Mouse (Mus musculus): Measurements from ENCODE around the gene Pde7b. TPM values are rescaled to one million over a fixed set of nuclear protein-coding genes. Genes with fewer than 3 reads are reported as not detected.
A peak's percentile ranks its signal among the peaks of the same experiment; 100 is the strongest.

Pde7b gene
- polyA plus RNA-seq, 1 experiment from 2014 or later: 3.3 TPM

DNA sequence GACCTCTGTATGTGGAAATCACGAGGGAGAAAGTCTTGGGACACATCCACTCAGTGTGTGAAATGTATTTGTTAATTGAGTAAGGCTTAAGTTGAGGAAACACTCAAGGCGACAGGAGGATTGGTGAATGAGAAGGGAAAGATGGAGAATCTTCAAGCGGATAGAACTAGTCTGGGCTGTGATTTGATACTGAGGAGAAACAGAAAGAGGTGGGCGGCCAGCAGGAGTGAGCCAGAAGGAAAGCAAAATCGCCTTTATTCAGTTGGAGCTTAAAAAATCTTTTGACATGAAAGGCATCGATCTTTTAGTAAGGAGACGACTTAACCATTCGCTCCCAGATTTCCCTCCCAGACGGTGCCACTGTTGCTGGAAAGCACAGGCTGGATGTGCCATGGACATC lies 34.9 kb downstream of the Pde7b start:
- H3K4me1 ChIP-seq (ENCODE audit: control insufficient read depth, insufficient read depth, low read length): no peaks in the 10 kb centered on the region
- ATAC-seq (ENCODE audit: insufficient read depth, low FRiP score): no peak
- 77% methylated on average over 9 of the region's 9 CpGs for WGBS
- no peaks in the 10 kb centered on the region for H3K36me3 ChIP-seq (ENCODE audit: control insufficient read depth, insufficient read depth, low read length)
- H3K27me3 ChIP-seq (ENCODE audit: control insufficient read depth, insufficient read depth, low read length): no peaks in the 10 kb centered on the region
- no peak overlapping the region for H3K27ac ChIP-seq (ENCODE audit: low read length)
- H3K9me3 ChIP-seq (replicated peaks; ENCODE audit: control insufficient read depth, low read length): no peaks in the 10 kb centered on the region
- H3K9ac ChIP-seq (ENCODE audit: low read length): no peak overlapping the region
- H3K4me3 ChIP-seq (replicated peaks; ENCODE audit: low read length): no peak overlapping the region
- H3K4me2 ChIP-seq (ENCODE audit: low read depth, low read length): no peak overlapping the region

DNA sequence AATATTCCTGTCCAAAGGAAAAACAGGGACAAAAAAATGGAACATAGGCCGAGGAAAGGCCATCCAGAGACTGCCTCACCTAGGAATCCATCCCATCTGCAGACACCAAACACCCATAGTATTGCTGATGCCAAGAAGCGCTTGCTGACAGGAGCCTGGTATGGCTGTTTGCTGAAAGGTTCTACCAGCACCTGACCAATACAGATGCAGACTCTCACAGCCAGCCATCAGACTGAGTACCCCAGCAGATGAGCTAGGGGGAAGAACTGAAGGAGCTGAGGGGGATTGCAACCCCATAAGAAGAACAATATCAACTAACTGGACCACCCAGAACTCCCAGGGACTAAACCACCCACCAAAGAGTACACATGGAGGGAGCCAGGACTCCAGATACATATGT lies 40.7 kb downstream of the Pde7b start:
- no peak for ATAC-seq (ENCODE audit: insufficient read depth, low FRiP score)
- H3K4me3 ChIP-seq (replicated peaks; ENCODE audit: low read length): no peak overlapping the region
- H3K4me2 ChIP-seq (ENCODE audit: low read depth, low read length): no peak overlapping the region
- H3K27me3 ChIP-seq (ENCODE audit: control insufficient read depth, insufficient read depth, low read length): no peaks in the 10 kb centered on the region
- no peak overlapping the region for H3K27ac ChIP-seq (ENCODE audit: low read length)
- 96% methylated on average over 2 of the region's 2 CpGs for WGBS
- H3K36me3 ChIP-seq (ENCODE audit: control insufficient read depth, insufficient read depth, low read length): no peaks in the 10 kb centered on the region
- no peaks in the 10 kb centered on the region for H3K4me1 ChIP-seq (ENCODE audit: control insufficient read depth, insufficient read depth, low read length)
- H3K9me3 ChIP-seq (replicated peaks; ENCODE audit: control insufficient read depth, low read length): no peaks in the 10 kb centered on the region
- H3K9ac ChIP-seq (ENCODE audit: low read length): no peak overlapping the region

DNA sequence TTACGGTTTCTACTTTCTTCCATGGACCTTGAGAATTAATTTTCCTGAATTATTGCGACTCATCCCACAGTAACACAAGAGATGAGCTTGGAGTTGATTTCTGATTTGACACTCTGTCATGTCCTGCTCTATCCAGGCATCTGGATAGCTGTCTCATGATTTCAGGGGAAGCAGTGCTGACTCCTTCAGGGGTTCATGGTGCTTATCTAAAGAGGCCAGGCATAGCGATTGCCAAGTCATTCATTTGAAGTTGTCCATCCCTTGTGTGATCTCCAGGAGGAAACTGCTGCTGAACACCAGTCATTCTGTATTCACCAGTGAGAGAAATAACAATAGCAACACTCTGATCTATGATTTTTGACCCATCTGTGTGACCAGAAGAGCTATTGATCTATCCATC lies 43.9 kb downstream of the Pde7b start:
- WGBS: 94% methylated on average over 3 of the region's 3 CpGs
- no peaks in the 10 kb centered on the region for H3K36me3 ChIP-seq (ENCODE audit: control insufficient read depth, insufficient read depth, low read length)
- no peaks in the 10 kb centered on the region for H3K9me3 ChIP-seq (replicated peaks; ENCODE audit: control insufficient read depth, low read length)
- no peak for ATAC-seq (ENCODE audit: insufficient read depth, low FRiP score)
- no peak overlapping the region for H3K4me3 ChIP-seq (replicated peaks; ENCODE audit: low read length)
- H3K9ac ChIP-seq (ENCODE audit: low read length): no peak overlapping the region
- H3K27ac ChIP-seq (ENCODE audit: low read length): no peak overlapping the region
- no peaks in the 10 kb centered on the region for H3K4me1 ChIP-seq (ENCODE audit: control insufficient read depth, insufficient read depth, low read length)
- no peaks in the 10 kb centered on the region for H3K27me3 ChIP-seq (ENCODE audit: control insufficient read depth, insufficient read depth, low read length)
- H3K4me2 ChIP-seq (ENCODE audit: low read depth, low read length): no peak overlapping the region

DNA sequence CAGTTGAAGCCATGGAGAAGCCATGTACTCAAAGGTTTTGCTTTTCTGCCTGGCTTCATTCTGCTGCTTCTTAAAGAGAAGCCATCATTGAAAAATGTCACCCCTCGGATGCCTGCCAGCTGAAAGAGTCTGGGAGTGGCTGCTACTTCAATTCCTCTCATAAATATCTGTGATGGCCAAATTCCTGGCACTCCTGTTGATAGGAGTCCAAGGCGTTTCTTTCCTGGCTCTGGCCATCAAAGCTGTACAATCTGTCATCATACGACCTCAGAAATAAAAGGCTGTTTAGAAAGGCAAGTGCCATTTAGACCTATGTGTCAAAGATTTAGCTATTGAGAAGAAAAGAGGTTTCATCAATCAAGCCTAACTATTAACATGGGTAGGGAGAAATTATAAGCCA lies 49.6 kb downstream of the Pde7b start:
- Histone ChIP-seq H3K4me3 (replicated peaks; ENCODE audit: low read length) (no peak overlapping the region), H3K27me3 (ENCODE audit: control insufficient read depth, insufficient read depth, low read length) (no peaks in the 10 kb centered on the region), H3K4me1 (ENCODE audit: control insufficient read depth, insufficient read depth, low read length) (no peaks in the 10 kb centered on the region), H3K27ac (ENCODE audit: low read length) (no peak overlapping the region), H3K9ac (ENCODE audit: low read length) (no peak overlapping the region), H3K4me2 (ENCODE audit: low read depth, low read length) (no peak overlapping the region), H3K9me3 (replicated peaks; ENCODE audit: control insufficient read depth, low read length) (no peaks in the 10 kb centered on the region), H3K36me3 (ENCODE audit: control insufficient read depth, insufficient read depth, low read length) (no peaks in the 10 kb centered on the region)
- no peak for ATAC-seq (ENCODE audit: insufficient read depth, low FRiP score)
- WGBS: 36% methylated on average over 3 of the region's 3 CpGs

DNA sequence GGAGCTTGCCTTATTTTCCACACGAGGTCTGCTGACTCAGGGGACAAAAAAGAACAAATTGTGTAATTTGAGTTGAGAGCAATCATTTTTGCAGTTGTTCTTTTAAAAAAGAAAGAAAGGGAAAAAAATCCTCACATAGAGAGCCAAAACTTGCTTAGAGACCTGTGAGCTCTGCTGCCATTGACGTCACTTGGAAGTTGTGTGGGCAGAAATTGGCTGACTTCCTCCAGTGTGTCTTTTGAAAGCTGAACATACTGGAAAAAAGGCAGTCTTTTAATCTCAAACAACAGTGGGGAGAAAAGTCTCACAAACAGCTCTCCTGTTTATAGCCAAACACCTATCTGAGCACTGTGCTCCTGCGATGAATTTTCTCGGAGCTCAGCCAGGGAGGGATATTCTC lies 51.1 kb downstream of the Pde7b start:
- H3K9me3 ChIP-seq (replicated peaks; ENCODE audit: control insufficient read depth, low read length): no peaks in the 10 kb centered on the region
- H3K27ac ChIP-seq (ENCODE audit: low read length): no peak overlapping the region
- H3K27me3 ChIP-seq (ENCODE audit: control insufficient read depth, insufficient read depth, low read length): no peaks in the 10 kb centered on the region
- H3K36me3 ChIP-seq (ENCODE audit: control insufficient read depth, insufficient read depth, low read length): no peaks in the 10 kb centered on the region
- H3K4me1 ChIP-seq (ENCODE audit: control insufficient read depth, insufficient read depth, low read length): no peaks in the 10 kb centered on the region
- H3K9ac ChIP-seq (ENCODE audit: low read length): no peak overlapping the region
- no peak overlapping the region for H3K4me2 ChIP-seq (ENCODE audit: low read depth, low read length)
- ATAC-seq (ENCODE audit: insufficient read depth, low FRiP score): no peak
- no peak overlapping the region for H3K4me3 ChIP-seq (replicated peaks; ENCODE audit: low read length)
- WGBS: 83% methylated on average over 4 of the region's 4 CpGs

DNA sequence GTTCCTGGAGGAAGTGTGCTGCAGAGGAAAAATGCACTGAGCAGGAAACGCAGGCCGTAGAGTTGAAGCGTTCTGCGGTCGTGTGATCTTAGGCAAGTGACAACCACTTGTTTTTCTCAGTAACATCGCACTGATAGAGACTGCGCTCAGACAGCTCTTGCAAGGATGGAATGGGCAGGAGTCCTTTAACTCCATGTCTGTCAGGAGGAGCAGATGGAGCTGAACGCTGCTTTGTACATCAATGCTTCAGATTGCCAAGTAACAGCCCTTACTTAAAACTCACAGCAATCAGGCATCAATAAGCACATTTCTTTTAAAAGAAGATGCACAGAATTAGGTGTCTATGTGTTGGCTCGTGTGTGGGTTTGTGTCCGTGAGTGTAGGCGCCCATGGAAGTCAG lies 52.3 kb downstream of the Pde7b start:
- H3K27ac ChIP-seq (ENCODE audit: low read length): no peak overlapping the region
- no peaks in the 10 kb centered on the region for H3K4me1 ChIP-seq (ENCODE audit: control insufficient read depth, insufficient read depth, low read length)
- no peaks in the 10 kb centered on the region for H3K27me3 ChIP-seq (ENCODE audit: control insufficient read depth, insufficient read depth, low read length)
- no peaks in the 10 kb centered on the region for H3K9me3 ChIP-seq (replicated peaks; ENCODE audit: control insufficient read depth, low read length)
- no peak for ATAC-seq (ENCODE audit: insufficient read depth, low FRiP score)
- no peak overlapping the region for H3K4me2 ChIP-seq (ENCODE audit: low read depth, low read length)
- H3K9ac ChIP-seq (ENCODE audit: low read length): no peak overlapping the region
- no peaks in the 10 kb centered on the region for H3K36me3 ChIP-seq (ENCODE audit: control insufficient read depth, insufficient read depth, low read length)
- WGBS: 76% methylated on average over 11 of the region's 11 CpGs
- H3K4me3 ChIP-seq (replicated peaks; ENCODE audit: low read length): no peak overlapping the region

DNA sequence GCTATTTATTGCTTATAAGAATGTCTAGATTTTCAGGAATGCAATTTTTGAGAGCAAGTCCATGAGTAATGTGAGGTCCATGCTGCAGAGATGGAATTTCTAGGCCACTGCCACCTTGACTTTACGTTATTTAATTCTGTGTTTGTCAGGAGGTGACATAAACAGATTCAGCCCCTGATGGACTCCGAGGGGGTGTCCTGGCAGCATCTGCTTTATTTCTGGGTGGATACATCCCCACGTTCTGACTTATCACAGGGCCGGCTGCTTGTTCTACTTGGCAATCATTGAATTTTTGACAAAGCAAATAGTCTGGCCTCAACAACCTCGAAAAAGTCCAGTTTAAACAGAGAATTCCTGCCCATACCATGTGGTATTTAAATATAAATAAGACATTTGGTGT lies 53.3 kb downstream of the Pde7b start:
- Histone ChIP-seq H3K4me2 (ENCODE audit: low read depth, low read length) (no peak overlapping the region), H3K36me3 (ENCODE audit: control insufficient read depth, insufficient read depth, low read length) (no peaks in the 10 kb centered on the region), H3K9me3 (replicated peaks; ENCODE audit: control insufficient read depth, low read length) (no peaks in the 10 kb centered on the region), H3K4me3 (replicated peaks; ENCODE audit: low read length) (no peak overlapping the region), H3K27ac (ENCODE audit: low read length) (no peak overlapping the region), H3K9ac (ENCODE audit: low read length) (no peak overlapping the region), H3K4me1 (ENCODE audit: control insufficient read depth, insufficient read depth, low read length) (no peaks in the 10 kb centered on the region), H3K27me3 (ENCODE audit: control insufficient read depth, insufficient read depth, low read length) (no peaks in the 10 kb centered on the region)
- WGBS: 38% methylated on average over 5 of the region's 5 CpGs
- no peak for ATAC-seq (ENCODE audit: insufficient read depth, low FRiP score)

DNA sequence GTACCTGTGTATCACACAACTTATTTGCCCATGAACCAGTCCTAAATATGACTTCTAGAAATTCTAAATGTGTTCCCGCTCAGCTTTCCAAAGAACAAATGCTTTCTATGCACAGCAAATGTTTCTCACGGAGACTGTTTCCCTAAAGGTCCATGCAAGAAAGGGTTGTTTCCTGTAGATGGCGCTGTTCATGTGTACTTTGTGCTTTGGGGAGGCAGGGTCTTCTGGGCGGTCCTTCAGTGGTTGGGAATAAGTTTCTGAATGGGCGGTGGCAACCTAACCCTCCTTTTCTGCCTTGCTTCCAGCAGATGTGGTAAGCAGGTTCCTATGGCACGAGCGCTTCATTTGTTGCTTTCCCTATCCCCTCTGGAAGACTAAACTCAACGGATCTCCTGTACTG lies 54.3 kb downstream of the Pde7b start:
- H3K9ac ChIP-seq (ENCODE audit: low read length): no peak overlapping the region
- H3K27me3 ChIP-seq (ENCODE audit: control insufficient read depth, insufficient read depth, low read length): no peaks in the 10 kb centered on the region
- no peaks in the 10 kb centered on the region for H3K36me3 ChIP-seq (ENCODE audit: control insufficient read depth, insufficient read depth, low read length)
- no peak for ATAC-seq (ENCODE audit: insufficient read depth, low FRiP score)
- no peak overlapping the region for H3K4me2 ChIP-seq (ENCODE audit: low read depth, low read length)
- no peak overlapping the region for H3K4me3 ChIP-seq (replicated peaks; ENCODE audit: low read length)
- no peaks in the 10 kb centered on the region for H3K4me1 ChIP-seq (ENCODE audit: control insufficient read depth, insufficient read depth, low read length)
- H3K9me3 ChIP-seq (replicated peaks; ENCODE audit: control insufficient read depth, low read length): no peaks in the 10 kb centered on the region
- 84% methylated on average over 8 of the region's 8 CpGs for whole genome bisulfite sequencing
- H3K27ac ChIP-seq (ENCODE audit: low read length): no peak overlapping the region

DNA sequence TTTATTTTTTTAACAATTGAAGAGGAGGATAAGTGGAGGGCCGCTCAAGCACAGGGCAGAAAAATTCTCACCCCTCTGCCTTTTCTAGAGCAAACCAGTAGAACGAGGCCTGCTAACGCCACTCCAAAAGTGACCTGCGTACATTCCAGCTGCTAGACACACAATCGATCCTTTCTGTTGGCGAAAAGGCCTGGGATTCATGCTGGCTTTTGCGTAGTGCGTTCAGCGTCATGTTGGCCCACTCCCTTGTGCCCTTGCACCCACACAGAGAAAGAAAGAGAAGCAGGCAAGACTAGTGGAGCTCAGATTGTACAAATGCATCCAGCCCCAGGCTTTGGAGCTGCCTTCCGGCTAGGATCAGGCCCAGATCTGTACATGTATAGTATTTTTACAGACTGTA lies 55.4 kb downstream of the Pde7b start:
- Histone ChIP-seq H3K9ac (ENCODE audit: low read length) (no peak overlapping the region), H3K4me3 (replicated peaks; ENCODE audit: low read length) (no peak overlapping the region), H3K4me2 (ENCODE audit: low read depth, low read length) (no peak overlapping the region), H3K4me1 (ENCODE audit: control insufficient read depth, insufficient read depth, low read length) (no peaks in the 10 kb centered on the region), H3K36me3 (ENCODE audit: control insufficient read depth, insufficient read depth, low read length) (no peaks in the 10 kb centered on the region), H3K27me3 (ENCODE audit: control insufficient read depth, insufficient read depth, low read length) (no peaks in the 10 kb centered on the region), H3K9me3 (replicated peaks; ENCODE audit: control insufficient read depth, low read length) (no peaks in the 10 kb centered on the region), H3K27ac (ENCODE audit: low read length) (no peak overlapping the region)
- peak; percentile 29; the same call in 1 of the 2 replicates for ATAC-seq (ENCODE audit: insufficient read depth, low FRiP score)
- WGBS: 61% methylated on average over 10 of the region's 10 CpGs

DNA sequence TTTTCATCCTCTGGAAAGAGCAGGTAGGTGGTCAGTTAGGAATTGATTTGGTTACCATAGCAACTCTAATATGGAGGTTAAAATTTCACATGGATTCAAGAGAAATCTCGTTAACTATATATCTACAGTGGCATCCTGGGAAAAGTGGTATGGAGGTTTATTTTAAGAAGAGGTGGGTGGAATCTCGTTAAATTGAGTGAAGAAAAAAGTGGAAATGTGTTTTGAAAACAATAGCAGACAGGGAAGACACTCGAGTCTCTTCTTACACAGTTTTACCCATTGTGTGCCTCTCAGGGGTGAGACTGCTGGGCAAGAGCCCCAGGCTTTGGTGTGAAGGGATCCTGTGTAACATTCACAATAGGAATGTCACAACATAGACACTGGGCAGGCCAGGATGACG lies 56.3 kb downstream of the Pde7b start:
- H3K4me2 ChIP-seq (ENCODE audit: low read depth, low read length): no peak overlapping the region
- no peaks in the 10 kb centered on the region for H3K36me3 ChIP-seq (ENCODE audit: control insufficient read depth, insufficient read depth, low read length)
- H3K27ac ChIP-seq (ENCODE audit: low read length): no peak overlapping the region
- no peak overlapping the region for H3K9ac ChIP-seq (ENCODE audit: low read length)
- no peaks in the 10 kb centered on the region for H3K27me3 ChIP-seq (ENCODE audit: control insufficient read depth, insufficient read depth, low read length)
- no peak overlapping the region for H3K4me3 ChIP-seq (replicated peaks; ENCODE audit: low read length)
- whole genome bisulfite sequencing: 57% methylated on average over 4 of the region's 4 CpGs
- ATAC-seq (ENCODE audit: insufficient read depth, low FRiP score): no peak
- no peaks in the 10 kb centered on the region for H3K4me1 ChIP-seq (ENCODE audit: control insufficient read depth, insufficient read depth, low read length)
- no peaks in the 10 kb centered on the region for H3K9me3 ChIP-seq (replicated peaks; ENCODE audit: control insufficient read depth, low read length)

Measured in stomach, embryonic 16.5 days (tissue).